Mouse (Mus musculus) forebrain, postnatal 0 days (tissue): ENCODE measurements around the gene Fam71f1. TPM values are rescaled to one million over a fixed set of nuclear protein-coding genes. Genes with fewer than 3 reads are reported as not detected.

ENCODE experiments used
- ATAC-seq: fragments of 200-750 bp; cut with Nextera tagmentation; 2 replicates; pipeline ENCODE4 v1.8.0; 2017; ENCODE audit warnings: mild to moderate bottlenecking, moderate library complexity
- DNase-seq: peaks from one replicate; pipeline ENCODE4 v3.0.0-alpha.2; 2015
- H3K27ac ChIP-seq: fragments of 300-500 bp; sonication (generic); 2 replicates; pipeline ENCODE4 v1.5.1; 2014; ENCODE audit warnings: low read depth, mild to moderate bottlenecking, antibody characterized with exemption, low read length, moderate library complexity, mixed read lengths
- H3K27me3 ChIP-seq: fragments of 300-500 bp; sonication (generic); 2 replicates; pipeline ENCODE4 v1.6.1; 2014; ENCODE audit warnings: mild to moderate bottlenecking, low read length, mixed read lengths; ENCODE audit not compliant: insufficient read depth
- H3K36me3 ChIP-seq: fragments of 300-500 bp; sonication (generic); 2 replicates; pipeline ENCODE4 v1.6.1; 2014; ENCODE audit warnings: mild to moderate bottlenecking, moderate library complexity; ENCODE audit not compliant: insufficient read depth
- H3K4me1 ChIP-seq: fragments of 300-500 bp; sonication (generic); 2 replicates; pipeline ENCODE4 v1.6.1; 2014; ENCODE audit warnings: antibody characterized with exemption; ENCODE audit not compliant: insufficient read depth
- H3K4me2 ChIP-seq: fragments of 300-500 bp; sonication (generic); 2 replicates; pipeline ENCODE4 v1.6.1; 2014; ENCODE audit warnings: low read depth, mild to moderate bottlenecking, moderate library complexity
- H3K4me3 ChIP-seq: fragments of 300-500 bp; sonication (generic); 2 replicates; pipeline ENCODE4 v1.5.1; 2014; ENCODE audit warnings: low read depth, low read length, mixed read lengths
- H3K9ac ChIP-seq: fragments of 300-500 bp; sonication (generic); 2 replicates; pipeline ENCODE4 v1.6.1; 2014; ENCODE audit warnings: mild to moderate bottlenecking
- H3K9me3 ChIP-seq: fragments of 300-500 bp; sonication (generic); 2 replicates; pipeline ENCODE4 v1.6.1; 2016; ENCODE audit warnings: low read length
- CTCF ChIP-seq: sonication (generic); IDR thresholded peaks from 2 replicates; pipeline ENCODE4 v1.5.1; 2016; ENCODE audit warnings: antibody characterized with exemption, control low read depth, low read depth
- WGBS: fragments of 180-500 bp; shearing (Covaris S2); extraction: QIAGEN DNeasy Blood & Tissue Kit; methylation state at CpG from one replicate; pipeline ENCODE4 v1.1.7; 2014; 5-methylcytosine and 5-hydroxymethylcytosine counted together
- polyA plus RNA-seq: library from polyadenylated mRNA; unstranded; fragments of >200 nt; fragmentation: Nextera tagmentation; extraction: Ambion mirVana; gene quantifications from 2 replicates; pipeline ENCODE4 v1.2.1, GENCODE M21; 2015
- total RNA-seq: library from RNA; depleted of rRNA; stranded (reverse); fragments of >200 nt; gene quantifications from 2 replicates; pipeline ENCODE4 v1.2.3, GENCODE M21; 2014

The Fam71f1 gene
- total and polyA plus RNA-seq, 2 experiments from 2014 or later = not detected

GRCm38 (mm10) chr6:29351613-29352012 is 32.7 kb downstream of the Fam71f1 start:
- Histone ChIP-seq H3K4me3 (no peak overlapping the region), H3K27me3 (no peaks in the 10 kb centered on the region), H3K9me3 (no peaks in the 10 kb centered on the region), H3K36me3 (no peaks in the 10 kb centered on the region; the same call in 1 of the 2 replicates), H3K4me2 (no peak overlapping the region), H3K4me1 (peaks cover 5% of the 10 kb centered on the region; the same call in 1 of the 2 replicates), H3K27ac (no peak overlapping the region), H3K9ac (no peak overlapping the region)
- TF ChIP-seq CTCF = 0 out of 2 replicates have a peak, but pooled peaks have one; percentile 16
- no peak for ATAC-seq
- no peak for DNase-seq

- ATAC-seq (no peak), DNase-seq (no peak)
- no peak overlapping the region for H3K4me2 ChIP-seq
- H3K27ac ChIP-seq = no peak overlapping the region
- 61% methylated on average over 5 of the region's 5 CpGs for WGBS
- H3K36me3 ChIP-seq = peaks cover 3% of the 10 kb centered on the region; the same call in 1 of the 2 replicates
- TF ChIP-seq CTCF = no peak
- H3K27me3 ChIP-seq = no peaks in the 10 kb centered on the region
- no peak overlapping the region for H3K9ac ChIP-seq
- no peaks in the 10 kb centered on the region; the same call in 1 of the 2 replicates for H3K4me1 ChIP-seq
- H3K9me3 ChIP-seq = no peaks in the 10 kb centered on the region
- no peak overlapping the region for H3K4me3 ChIP-seq
Measured at GRCm38 (mm10) chr6:29352816-29353215, 33.9 kb downstream of the Fam71f1 start.

GRCm38 (mm10) chr6:29359386-29359785 is 40.4 kb downstream of the Fam71f1 start:
- no peak overlapping the region for H3K9ac ChIP-seq
- no peak for DNase-seq
- H3K27ac ChIP-seq = no peak overlapping the region
- ATAC-seq = no peak
- peaks cover 8% of the 10 kb centered on the region; the same call in 1 of the 2 replicates for H3K36me3 ChIP-seq
- H3K27me3 ChIP-seq = no peaks in the 10 kb centered on the region
- no peak for TF ChIP-seq CTCF
- 89% methylated on average over 3 of the region's 3 CpGs for WGBS
- no peaks in the 10 kb centered on the region for H3K9me3 ChIP-seq
- no peaks in the 10 kb centered on the region for H3K4me1 ChIP-seq
- no peak overlapping the region for H3K4me3 ChIP-seq
- no peak overlapping the region for H3K4me2 ChIP-seq

GRCm38 (mm10) chr6:29360211-29360610 is 41.3 kb downstream of the Fam71f1 start:
- H3K9ac ChIP-seq = no peak overlapping the region
- DNase-seq (no peak), ATAC-seq (no peak)
- no peaks in the 10 kb centered on the region for H3K4me1 ChIP-seq
- TF ChIP-seq CTCF = no peak
- H3K27me3 ChIP-seq = no peaks in the 10 kb centered on the region
- H3K4me2 ChIP-seq = no peak overlapping the region
- H3K27ac ChIP-seq = no peak overlapping the region
- no peaks in the 10 kb centered on the region for H3K9me3 ChIP-seq
- 87% methylated on average over 6 of the region's 6 CpGs for WGBS
- no peak overlapping the region for H3K4me3 ChIP-seq
- H3K36me3 ChIP-seq = peaks cover 8% of the 10 kb centered on the region; the same call in 1 of the 2 replicates

- no peaks in the 10 kb centered on the region for H3K4me1 ChIP-seq
- ATAC-seq (peak; percentile 76), DNase-seq (peak; percentile 47)
- no peaks in the 10 kb centered on the region for H3K9me3 ChIP-seq
- no peak overlapping the region for H3K9ac ChIP-seq
- H3K4me3 ChIP-seq = no peak overlapping the region
- 12% methylated on average over 7 of the region's 7 CpGs for WGBS
- peak; percentile 65 for TF ChIP-seq CTCF
- peaks cover 14% of the 10 kb centered on the region for H3K36me3 ChIP-seq
- H3K4me2 ChIP-seq = no peak overlapping the region
- no peak overlapping the region for H3K27ac ChIP-seq
- no peaks in the 10 kb centered on the region for H3K27me3 ChIP-seq
Measured at GRCm38 (mm10) chr6:29362246-29363128, 43.5 kb downstream of the Fam71f1 start.

- no peak overlapping the region for H3K27ac ChIP-seq
- H3K9me3 ChIP-seq = no peaks in the 10 kb centered on the region
- DNase-seq = no peak
- H3K4me1 ChIP-seq = no peaks in the 10 kb centered on the region
- no peak overlapping the region for H3K4me3 ChIP-seq
- no peak for TF ChIP-seq CTCF
- ATAC-seq = no peak; the same call in 1 of the 2 replicates
- peaks cover 15% of the 10 kb centered on the region for H3K36me3 ChIP-seq
- no peaks in the 10 kb centered on the region for H3K27me3 ChIP-seq
- H3K9ac ChIP-seq = no peak overlapping the region
- 23% methylated on average over 3 of the region's 3 CpGs for WGBS
- H3K4me2 ChIP-seq = no peak overlapping the region
Measured at GRCm38 (mm10) chr6:29363129-29363515, 44.2 kb downstream of the Fam71f1 start.

GRCm38 (mm10) chr6:29365277-29365676 is 46.3 kb downstream of the Fam71f1 start:
- no peak for TF ChIP-seq CTCF
- H3K36me3 ChIP-seq = peaks cover 15% of the 10 kb centered on the region
- no peak overlapping the region for H3K4me2 ChIP-seq
- H3K9me3 ChIP-seq = no peaks in the 10 kb centered on the region
- ATAC-seq = no peak
- no peaks in the 10 kb centered on the region for H3K27me3 ChIP-seq
- no peak for DNase-seq
- H3K27ac ChIP-seq = no peak overlapping the region
- no peak overlapping the region for H3K9ac ChIP-seq
- H3K4me1 ChIP-seq = no peaks in the 10 kb centered on the region
- no peak overlapping the region for H3K4me3 ChIP-seq
- WGBS = 97% methylated on average over 1 of the region's 1 CpGs
